Comparison of ENCODE assay signal across 12 mouse cellular contexts in the genomic region with DNA sequence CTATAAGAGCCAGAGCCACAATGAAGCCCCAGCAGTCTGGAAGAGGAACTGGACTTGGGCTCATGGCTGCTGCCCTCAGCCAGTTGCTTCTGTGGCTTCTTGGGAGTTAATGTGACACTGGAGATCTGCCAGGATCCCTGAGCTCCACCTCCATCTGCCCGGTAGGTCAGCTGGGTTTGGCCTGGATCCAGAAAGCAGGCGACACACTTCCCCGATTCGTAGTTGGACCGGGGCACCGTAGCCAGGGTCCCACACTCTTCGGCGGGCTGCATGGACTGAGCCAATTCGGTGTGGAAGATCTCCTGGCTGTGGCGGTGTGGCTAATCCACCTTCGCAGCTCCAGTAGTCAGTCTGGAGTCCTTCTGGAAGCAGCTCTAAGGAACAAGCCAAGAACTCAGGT. TPM values are rescaled to one million over a fixed set of nuclear protein-coding genes. Genes with fewer than 3 reads are reported as not detected.
DNase-seq lines count a peak whose midpoint lies in the region; ATAC-seq and TF ChIP-seq lines count a peak whose summit lies in the region.
"Had no signal": no experiment of that assay in that cellular context is flagged by ENCODE, and none has a peak within 500 bp of the region (broad histone marks: within the 10 kb centered on the region; RNA-seq: fewer than 3 reads in every experiment).

A gene (plus strand): TSS at position 219 of the 400 bp plus-strand sequence.

- H3K27ac ChIP-seq in liver, adult 2 months (replicated peaks; ENCODE audit: insufficient read depth, low read depth, low read length), result peak within 1 kb of the TSS; percentile 71
- H3K27ac ChIP-seq in liver, embryonic 12.5 days, result no peak within 1 kb of the TSS
- H3K27ac ChIP-seq in cerebellum, adult 2 months (ENCODE audit: insufficient read depth, low read length), result peak within 1 kb of the TSS; percentile 92
- no peak within 1 kb of the TSS for H3K27ac ChIP-seq in heart, embryonic 12.5 days (ENCODE audit: poor library complexity, severe bottlenecking)
- H3K27ac ChIP-seq in forebrain, embryonic 14.5 days (ENCODE audit: low read depth, low read length), result no peak within 1 kb of the TSS
- H3K27ac ChIP-seq: embryonic facial prominence, embryonic 13.5 days; heart, embryonic 15.5 days; liver, embryonic 15.5 days; stomach, embryonic 15.5 days had no signal

- no peaks in the 10 kb centered on the region for H3K27me3 ChIP-seq in liver, adult 2 months (ENCODE audit: control insufficient read depth, insufficient read depth, low read length)
- no peaks in the 10 kb centered on the region for H3K27me3 ChIP-seq in liver, embryonic 12.5 days (replicated peaks)
- H3K27me3 ChIP-seq in cerebellum, adult 2 months (ENCODE audit: control insufficient read depth, insufficient read depth, low read length), result no peaks in the 10 kb centered on the region
- H3K27me3 ChIP-seq in heart, embryonic 12.5 days (replicated peaks), result no peaks in the 10 kb centered on the region
- no peaks in the 10 kb centered on the region for H3K27me3 ChIP-seq in forebrain, embryonic 14.5 days (replicated peaks; ENCODE audit: control insufficient read depth, insufficient read depth, low read length)
- H3K27me3 ChIP-seq: embryonic facial prominence, embryonic 13.5 days; heart, embryonic 15.5 days; liver, embryonic 15.5 days; stomach, embryonic 15.5 days had no signal

- no peaks in the 10 kb centered on the region for H3K36me3 ChIP-seq in liver, adult 2 months (ENCODE audit: control insufficient read depth, insufficient read depth, low read length)
- H3K36me3 ChIP-seq in liver, embryonic 12.5 days, result no peaks in the 10 kb centered on the region
- H3K36me3 ChIP-seq in heart, embryonic 12.5 days, result no peaks in the 10 kb centered on the region
- no peaks in the 10 kb centered on the region for H3K36me3 ChIP-seq in forebrain, embryonic 14.5 days (ENCODE audit: control insufficient read depth, insufficient read depth, low read length)
- H3K36me3 ChIP-seq: embryonic facial prominence, embryonic 13.5 days; heart, embryonic 15.5 days; liver, embryonic 15.5 days; stomach, embryonic 15.5 days had no signal

- 60% methylated on average over 11 of the region's 11 CpGs for WGBS in liver, adult 2 months
- WGBS in liver, embryonic 12.5 days (ENCODE audit: insufficient replicate concordance), result 77% methylated on average over 11 of the region's 11 CpGs
- 2% methylated on average over 11 of the region's 11 CpGs for WGBS in cerebellum, adult 2 months
- WGBS in heart, embryonic 12.5 days, result 63% methylated on average over 11 of the region's 11 CpGs
- 68% methylated on average over 11 of the region's 11 CpGs for WGBS in forebrain, embryonic 14.5 days

- TF ChIP-seq POLR2A in liver, adult 2 months (IDR thresholded peaks at IDR 0.05; ENCODE audit: extremely low read depth, insufficient read depth, low read length), result no peak
- peak; percentile 74 for TF ChIP-seq POLR2A in cerebellum, adult 2 months (IDR thresholded peaks at IDR 0.05; ENCODE audit: borderline replicate concordance, insufficient read depth, low read length)

- peak within 1 kb of the TSS; percentile 67; the same call in 1 of the 2 replicates for H3K9ac ChIP-seq in liver, adult 2 months (ENCODE audit: low read depth, low read length)
- H3K9ac ChIP-seq in liver, embryonic 12.5 days, result no peak within 1 kb of the TSS
- H3K9ac ChIP-seq in heart, embryonic 12.5 days, result no peak within 1 kb of the TSS
- no peak within 1 kb of the TSS for H3K9ac ChIP-seq in forebrain, embryonic 14.5 days (ENCODE audit: low read length)
- H3K9ac ChIP-seq: embryonic facial prominence, embryonic 13.5 days; heart, embryonic 15.5 days; liver, embryonic 15.5 days; stomach, embryonic 15.5 days had no signal

- peak; percentile 67 for DNase-seq in liver, adult 2 months (ENCODE audit: extremely low read depth, low read depth, low spot score)
- DNase-seq in adrenal gland, adult 8-10 months, result peak; percentile 53
- DNase-seq in cerebellum, adult 2 months, result peak; percentile 92 to 95
- DNase-seq in layer of hippocampus, postnatal 25 days (ENCODE audit: extremely low spot score in 1 of 2, low spot score in 1 of 2), result no peak
- DNase-seq in forebrain, embryonic 14.5 days (ENCODE audit: low spot score), result no peak
- DNase-seq in right cerebral cortex, adult 2 months (ENCODE audit: low spot score in 2 of 2), result no peak

- TF ChIP-seq CTCF in liver, adult 2 months (IDR thresholded peaks at IDR 0.05; ENCODE audit: low read depth, low read length), result no peak
- TF ChIP-seq CTCF in cerebellum, adult 2 months (IDR thresholded peaks at IDR 0.05; ENCODE audit: borderline replicate concordance, insufficient read depth, low read depth, low read length), result no peak

- peak within 1 kb of the TSS; percentile 89 for H3K4me3 ChIP-seq in liver, adult 2 months (ENCODE audit: insufficient read depth, low read depth, low read length)
- H3K4me3 ChIP-seq in liver, embryonic 12.5 days, result no peak within 1 kb of the TSS
- peak within 1 kb of the TSS; percentile 69 for H3K4me3 ChIP-seq in cerebellum, adult 2 months (replicated peaks; ENCODE audit: insufficient read depth, low read depth, low read length)
- no peak within 1 kb of the TSS for H3K4me3 ChIP-seq in heart, embryonic 12.5 days
- no peak within 1 kb of the TSS for H3K4me3 ChIP-seq in forebrain, embryonic 14.5 days (ENCODE audit: low read depth, low read length)
- H3K4me3 ChIP-seq: embryonic facial prominence, embryonic 13.5 days; heart, embryonic 15.5 days; liver, embryonic 15.5 days; stomach, embryonic 15.5 days had no signal

- 0 out of 2 replicates have a peak, but pooled peaks cover 14% of the 10 kb centered on the region for H3K9me3 ChIP-seq in liver, embryonic 12.5 days (replicated peaks)
- H3K9me3 ChIP-seq in heart, embryonic 12.5 days (replicated peaks), result no peaks in the 10 kb centered on the region
- no peaks in the 10 kb centered on the region for H3K9me3 ChIP-seq in forebrain, embryonic 14.5 days (replicated peaks; ENCODE audit: control insufficient read depth, low read length)
- H3K9me3 ChIP-seq: embryonic facial prominence, embryonic 13.5 days; heart, embryonic 15.5 days; liver, embryonic 15.5 days; stomach, embryonic 15.5 days had no signal

- H3K79me2 ChIP-seq in liver, adult 2 months (ENCODE audit: control insufficient read depth, insufficient read depth, low read length), result no peaks in the 10 kb centered on the region

- no peaks in the 10 kb centered on the region for H3K4me1 ChIP-seq in liver, adult 2 months (ENCODE audit: control insufficient read depth, insufficient read depth, low read length)
- no peaks in the 10 kb centered on the region for H3K4me1 ChIP-seq in liver, embryonic 12.5 days
- H3K4me1 ChIP-seq in cerebellum, adult 2 months (ENCODE audit: control insufficient read depth, insufficient read depth, low read length), result peaks cover 16% of the 10 kb centered on the region
- no peaks in the 10 kb centered on the region for H3K4me1 ChIP-seq in heart, embryonic 12.5 days (replicated peaks)
- H3K4me1 ChIP-seq in forebrain, embryonic 14.5 days (ENCODE audit: control insufficient read depth, insufficient read depth, low read length), result no peaks in the 10 kb centered on the region
- H3K4me1 ChIP-seq: embryonic facial prominence, embryonic 13.5 days; heart, embryonic 15.5 days; liver, embryonic 15.5 days; stomach, embryonic 15.5 days had no signal

- no peak within 1 kb of the TSS for H3K4me2 ChIP-seq in liver, embryonic 12.5 days
- H3K4me2 ChIP-seq in heart, embryonic 12.5 days, result no peak within 1 kb of the TSS
- H3K4me2 ChIP-seq in forebrain, embryonic 14.5 days (ENCODE audit: low read length), result no peak within 1 kb of the TSS
- H3K4me2 ChIP-seq: embryonic facial prominence, embryonic 13.5 days; heart, embryonic 15.5 days; liver, embryonic 15.5 days; stomach, embryonic 15.5 days had no signal

- no peak for ATAC-seq in liver, embryonic 12.5 days
- no peak for ATAC-seq in heart, embryonic 12.5 days (ENCODE audit: insufficient number of reproducible peaks, low FRiP score)
- ATAC-seq in forebrain, embryonic 14.5 days, result no peak

RNA-seq across cellular contexts. Expression of the gene that starts here (rescaled TPM):
- 2.8 and 2.9 TPM in 2 replicates for total RNA-seq in liver, adult 2 months (2014; rRNA removed)
- polyA plus RNA-seq in liver, adult 2 months (2012; rRNA removed), result 2.0 and 2.4 TPM in 2 replicates
- 0.10 TPM in 1 of 2 replicates, not detected in the other for polyA plus RNA-seq in liver, embryonic 12.5 days (2016; fragmentation: Nextera tagmentation; extraction: Ambion mirVana)
- total RNA-seq in adrenal gland, adult 8-10 months (2022), result 10 to 100 TPM; 48.9 to 84.6 (median 58.6) TPM
- 123 and 141 TPM in 2 replicates for polyA plus RNA-seq in cerebellum, adult 2 months (2012; rRNA removed)
- total RNA-seq in layer of hippocampus, postnatal 25 days (2021), result 100 to 1,000 TPM; 140 to 151 TPM
- 0.03 TPM in 1 of 2 replicates, not detected in the other for polyA plus RNA-seq in heart, embryonic 12.5 days (2016; fragmentation: Nextera tagmentation; extraction: Ambion mirVana)
- 2.5 and 6.5 TPM in 2 replicates for polyA plus RNA-seq in forebrain, embryonic 14.5 days (2014; fragmentation: Nextera tagmentation; extraction: Ambion mirVana)
- polyA plus RNA-seq: liver, embryonic 15.5 days had no signal

Comparison
In these comparisons a context has a peak if more than half of its experiments do, and no peak if none do; other contexts are left out.
1. RNA of the gene that starts here (total RNA-seq): 140 to 151 TPM in layer of hippocampus, postnatal 25 days and 48.9 to 84.6 TPM in adrenal gland, adult 8-10 months; 2.8 to 2.9 TPM in liver, adult 2 months; every median in the first group is over 10 times any median in the second.
2. RNA of the gene that starts here (polyA plus RNA-seq): 123 to 141 TPM in cerebellum, adult 2 months; 2.5 to 6.5 TPM in forebrain, embryonic 14.5 days, 2.0 to 2.4 TPM in liver, adult 2 months, 0.03 TPM in heart, embryonic 12.5 days and 0.10 TPM in liver, embryonic 12.5 days; every median in the first group is over 10 times any median in the second.
3. H3K27ac ChIP-seq: peak in liver, adult 2 months (single experiment) and cerebellum, adult 2 months (single experiment); none in liver, embryonic 12.5 days (single experiment), heart, embryonic 12.5 days (single experiment) and forebrain, embryonic 14.5 days (single experiment).
4. H3K4me3 ChIP-seq: peak in liver, adult 2 months (single experiment) and cerebellum, adult 2 months (single experiment); none in liver, embryonic 12.5 days (single experiment), heart, embryonic 12.5 days (single experiment) and forebrain, embryonic 14.5 days (single experiment).
5. DNase-seq: peak in liver, adult 2 months (single experiment), adrenal gland, adult 8-10 months (single experiment) and cerebellum, adult 2 months (2 of 2); none in layer of hippocampus, postnatal 25 days (0 of 2), forebrain, embryonic 14.5 days (single experiment) and right cerebral cortex, adult 2 months (0 of 2).